Mouse (Mus musculus): ENCODE data around the gene Fbxo46. TPM values are rescaled to one million over a fixed set of nuclear protein-coding genes. Genes with fewer than 3 reads are reported as not detected.
"Not testable (repeated sequence)": the region's sequence is repeated elsewhere in the genome, so short reads cannot be mapped to it uniquely, and the experiment has no call there.

The Fbxo46 gene
- polyA plus RNA-seq, 1 experiment from 2014 or later, result 5.6 TPM

GRCm38 (mm10) chr7:19136673-19137334 lies 17.1 kb downstream of the Fbxo46 start:
- H3K9ac ChIP-seq, result no peak overlapping the region
- 86% methylated on average over 38 of the region's 38 CpGs for WGBS (ENCODE audit: insufficient replicate concordance)
- H3K36me3 ChIP-seq, result peaks cover 56% of the 10 kb centered on the region
- ATAC-seq (ENCODE audit: low read depth) (no peak), DNase-seq (no peak)
- H3K27ac ChIP-seq, result no peak overlapping the region
- no peak overlapping the region for H3K4me2 ChIP-seq
- H3K4me1 ChIP-seq (replicated peaks), result peaks cover 6% of the 10 kb centered on the region
- H3K4me3 ChIP-seq (replicated peaks), result no peak overlapping the region
- no peaks in the 10 kb centered on the region for H3K9me3 ChIP-seq (replicated peaks)
- no peaks in the 10 kb centered on the region for H3K27me3 ChIP-seq

DNA sequence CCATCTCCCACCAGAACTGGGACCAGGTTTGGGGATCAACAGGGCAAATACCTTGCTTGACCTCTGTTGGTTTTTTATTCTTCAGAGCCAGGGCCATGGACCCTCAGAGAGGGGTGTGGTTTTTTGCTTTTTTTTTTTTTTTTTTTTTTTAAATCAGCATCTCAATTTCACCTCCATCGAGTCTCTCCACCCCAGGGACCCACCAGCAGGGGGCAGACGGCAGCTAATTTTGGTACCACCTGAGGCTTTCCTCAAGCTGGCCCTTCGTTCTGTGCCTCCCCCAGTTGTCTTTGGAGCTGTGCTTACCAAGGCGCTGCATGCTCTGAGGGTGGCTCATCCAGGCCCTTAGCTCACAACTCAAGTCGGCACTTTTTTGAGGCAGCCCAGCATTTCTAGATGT lies 17.7 kb downstream of the Fbxo46 start:
- peaks cover 56% of the 10 kb centered on the region for H3K36me3 ChIP-seq
- no peaks in the 10 kb centered on the region for H3K9me3 ChIP-seq (replicated peaks)
- H3K4me2 ChIP-seq, result no peak overlapping the region
- H3K27ac ChIP-seq, result no peak overlapping the region
- ATAC-seq (ENCODE audit: low read depth), result no peak
- 49% methylated on average over 5 of the region's 5 CpGs for WGBS (ENCODE audit: insufficient replicate concordance)
- H3K27me3 ChIP-seq, result no peaks in the 10 kb centered on the region
- 0 out of 2 replicates have a peak, but pooled peaks cover 2% of the 10 kb centered on the region for H3K4me1 ChIP-seq (replicated peaks)
- no peak overlapping the region for H3K4me3 ChIP-seq (replicated peaks)
- H3K9ac ChIP-seq, result no peak overlapping the region
- DNase-seq, result no peak

DNA sequence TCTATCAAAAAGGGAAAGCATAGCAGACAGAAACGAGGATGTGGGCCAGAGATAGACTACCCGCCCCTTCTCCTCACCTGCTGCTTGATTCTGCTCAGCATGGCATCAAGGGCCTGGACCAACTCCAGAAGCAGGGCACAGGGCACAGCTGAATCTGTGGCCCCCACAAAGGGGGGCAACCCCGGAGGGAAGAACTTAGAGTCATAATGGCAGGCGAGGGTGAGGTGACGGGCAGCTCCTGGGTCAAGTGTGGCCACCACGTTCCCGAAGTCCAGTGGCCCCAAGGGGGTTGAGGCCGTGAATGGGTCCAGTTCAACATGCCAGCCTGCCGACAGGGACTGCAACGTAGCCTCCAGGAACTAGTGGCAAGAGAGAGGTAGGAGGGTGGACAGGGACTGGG lies 27.1 kb downstream of the Fbxo46 start:
- 75% methylated on average over 10 of the region's 10 CpGs for WGBS (ENCODE audit: insufficient replicate concordance)
- ATAC-seq (ENCODE audit: low read depth), result no peak

GRCm38 (mm10) chr7:19147497-19148045 lies 27.9 kb downstream of the Fbxo46 start:
- H3K9ac ChIP-seq, result no peak overlapping the region
- 34% methylated on average over 6 of the region's 6 CpGs for WGBS (ENCODE audit: insufficient replicate concordance)
- H3K4me2 ChIP-seq, result peak overlapping the region; percentile 96
- no peak overlapping the region for H3K27ac ChIP-seq
- H3K4me3 ChIP-seq (replicated peaks), result peak overlapping the region; percentile 77; the same call in 1 of the 2 replicates
- H3K36me3 ChIP-seq, result peaks cover 14% of the 10 kb centered on the region
- H3K27me3 ChIP-seq, result no peaks in the 10 kb centered on the region
- H3K4me1 ChIP-seq (replicated peaks), result peaks cover 29% of the 10 kb centered on the region
- DNase-seq, result no peak
- ATAC-seq (ENCODE audit: low read depth), result no peak
- H3K9me3 ChIP-seq (replicated peaks), result no peaks in the 10 kb centered on the region

More for the DNA sequence above, 27.1 kb downstream of the Fbxo46 start:
- peaks cover 29% of the 10 kb centered on the region for H3K4me1 ChIP-seq (replicated peaks)
- H3K36me3 ChIP-seq, result peaks cover 7% of the 10 kb centered on the region
- H3K27ac ChIP-seq, result no peak overlapping the region
- no peak overlapping the region for H3K9ac ChIP-seq
- H3K9me3 ChIP-seq (replicated peaks), result no peaks in the 10 kb centered on the region
- H3K27me3 ChIP-seq, result no peaks in the 10 kb centered on the region
- no peak overlapping the region for H3K4me2 ChIP-seq
- DNase-seq, result no peak
- H3K4me3 ChIP-seq (replicated peaks), result no peak overlapping the region

DNA sequence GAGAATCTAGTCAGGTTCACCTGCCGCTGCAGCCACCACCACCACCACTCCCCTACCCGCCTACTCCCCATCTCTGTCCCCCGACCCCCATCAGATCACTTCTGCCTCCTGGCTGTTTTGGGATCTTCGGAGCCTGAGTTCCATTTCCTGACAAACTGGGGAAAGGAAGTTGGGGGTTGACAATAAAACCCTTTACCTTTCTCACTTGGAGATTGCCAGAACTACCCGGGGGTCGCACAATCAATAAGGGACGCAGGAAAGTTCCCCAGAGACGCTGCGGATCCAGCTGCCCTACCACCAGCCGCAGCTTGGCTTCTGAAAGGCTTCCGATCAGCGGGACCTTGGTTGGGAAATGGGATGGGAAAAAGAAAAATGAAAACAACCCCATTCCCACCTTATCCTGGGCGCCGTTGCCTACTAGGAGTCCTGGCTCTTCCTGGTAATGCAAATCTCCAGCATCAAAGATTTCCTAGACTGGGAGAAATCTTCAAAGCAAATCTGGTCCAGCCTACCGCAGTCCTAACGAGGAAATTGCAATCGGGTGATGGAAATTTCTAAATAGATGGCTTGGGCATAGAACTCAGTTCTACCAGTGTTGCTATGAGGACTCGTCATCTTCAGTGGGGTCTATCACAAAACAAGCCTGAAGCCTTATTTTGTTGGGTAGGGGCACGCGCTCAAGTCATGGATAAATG lies 28.7 kb downstream of the Fbxo46 start:
- H3K9me3 ChIP-seq (replicated peaks), result no peaks in the 10 kb centered on the region
- DNase-seq, result no peak
- peak overlapping the region; percentile 77 for H3K4me3 ChIP-seq (replicated peaks)
- H3K36me3 ChIP-seq, result peaks cover 22% of the 10 kb centered on the region
- no peaks in the 10 kb centered on the region for H3K27me3 ChIP-seq
- H3K9ac ChIP-seq, result peak overlapping the region; percentile 76
- H3K4me2 ChIP-seq, result peak overlapping the region; percentile 96
- WGBS (ENCODE audit: insufficient replicate concordance), result 8% methylated on average over 20 of the region's 20 CpGs
- H3K27ac ChIP-seq, result peak overlapping the region; percentile 82; the same call in 1 of the 2 replicates
- peaks cover 29% of the 10 kb centered on the region for H3K4me1 ChIP-seq (replicated peaks)
- no peak for ATAC-seq (ENCODE audit: low read depth)

- Histone ChIP-seq H3K9me3 (replicated peaks) (no peaks in the 10 kb centered on the region), H3K36me3 (peaks cover 28% of the 10 kb centered on the region), H3K27ac (peak within 1 kb of the TSS; percentile 82), H3K4me3 (replicated peaks) (peak within 1 kb of the TSS; percentile 77), H3K4me1 (replicated peaks) (peaks cover 29% of the 10 kb centered on the region), H3K9ac (peak within 1 kb of the TSS; percentile 85), H3K4me2 (peak within 1 kb of the TSS; percentile 96), H3K27me3 (no peaks in the 10 kb centered on the region)
- ATAC-seq (ENCODE audit: low read depth), result peak; percentile 95
- DNase-seq, result peak; percentile 98
- WGBS (ENCODE audit: insufficient replicate concordance), result under 1% methylated on average over 43 of the region's 43 CpGs
These were observed 29.3 kb downstream of the Fbxo46 start, which contains the start of gene Qpctl for GRCm38 (mm10) chr7:19148875-19149541. TSS of gene Qpctl (minus strand) at chr7:19149291.

GRCm38 (mm10) chr7:19149626-19150025 lies 30.0 kb downstream of the Fbxo46 start, which contains the start of gene Snrpd2:
TSS of gene Snrpd2 (plus strand) at chr7:19149722.
- H3K27me3 ChIP-seq, result no peaks in the 10 kb centered on the region
- no peaks in the 10 kb centered on the region for H3K9me3 ChIP-seq (replicated peaks)
- DNase-seq (peak; percentile 92), ATAC-seq (ENCODE audit: low read depth) (peak; percentile 84)
- H3K27ac ChIP-seq, result peak within 1 kb of the TSS; percentile 82
- H3K4me2 ChIP-seq, result peak within 1 kb of the TSS; percentile 96
- H3K9ac ChIP-seq, result peak within 1 kb of the TSS; percentile 85
- H3K36me3 ChIP-seq, result peaks cover 33% of the 10 kb centered on the region
- H3K4me3 ChIP-seq (replicated peaks), result peak within 1 kb of the TSS; percentile 77
- H3K4me1 ChIP-seq (replicated peaks), result peaks cover 29% of the 10 kb centered on the region
- WGBS (ENCODE audit: insufficient replicate concordance), result 0% methylated on average over 24 of the region's 24 CpGs

GRCm38 (mm10) chr7:19151121-19151520 lies 31.5 kb downstream of the Fbxo46 start:
- H3K4me1 ChIP-seq (replicated peaks), result peaks cover 34% of the 10 kb centered on the region
- not testable (repeated sequence) for ATAC-seq (ENCODE audit: low read depth); DNase-seq; H3K27ac ChIP-seq; H3K9me3 ChIP-seq (replicated peaks); H3K27me3 ChIP-seq
- H3K9ac ChIP-seq, result peak overlapping the region; percentile 85; the same call in 1 of the 2 replicates
- 81% methylated on average over 10 of the region's 10 CpGs for WGBS (ENCODE audit: insufficient replicate concordance)
- H3K4me2 ChIP-seq, result peak overlapping the region; percentile 96
- H3K4me3 ChIP-seq (replicated peaks), result peak overlapping the region; percentile 77
- peaks cover 36% of the 10 kb centered on the region for H3K36me3 ChIP-seq

DNA sequence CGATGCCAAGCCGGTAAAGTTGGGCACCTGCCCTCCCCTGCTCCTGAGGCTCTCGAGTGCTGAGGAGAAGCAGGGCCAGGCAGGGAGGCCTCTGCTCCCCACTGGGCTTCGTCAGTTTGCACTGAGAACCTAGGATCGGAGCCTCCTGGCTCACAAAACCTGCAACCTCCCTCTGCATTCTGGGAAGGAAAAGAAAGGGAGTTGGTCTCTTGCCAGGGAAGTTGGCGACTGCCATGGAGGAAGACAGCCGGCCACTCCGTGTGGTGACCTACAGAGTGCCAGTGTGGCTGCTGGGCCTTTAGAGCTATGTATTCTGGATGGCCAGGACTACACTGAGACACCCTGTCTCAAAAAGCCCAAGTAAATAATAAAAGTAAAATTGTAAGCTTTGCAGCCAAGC lies 35.1 kb downstream of the Fbxo46 start:
- Histone ChIP-seq H3K36me3 (peaks cover 36% of the 10 kb centered on the region), H3K27me3 (peaks cover 16% of the 10 kb centered on the region), H3K9ac (no peak overlapping the region), H3K4me2 (no peak overlapping the region), H3K27ac (no peak overlapping the region), H3K9me3 (replicated peaks) (no peaks in the 10 kb centered on the region), H3K4me1 (replicated peaks) (peaks cover 42% of the 10 kb centered on the region), H3K4me3 (replicated peaks) (no peak overlapping the region)
- 79% methylated on average over 8 of the region's 8 CpGs for WGBS (ENCODE audit: insufficient replicate concordance)
- DNase-seq (no peak), ATAC-seq (ENCODE audit: low read depth) (no peak)

DNA sequence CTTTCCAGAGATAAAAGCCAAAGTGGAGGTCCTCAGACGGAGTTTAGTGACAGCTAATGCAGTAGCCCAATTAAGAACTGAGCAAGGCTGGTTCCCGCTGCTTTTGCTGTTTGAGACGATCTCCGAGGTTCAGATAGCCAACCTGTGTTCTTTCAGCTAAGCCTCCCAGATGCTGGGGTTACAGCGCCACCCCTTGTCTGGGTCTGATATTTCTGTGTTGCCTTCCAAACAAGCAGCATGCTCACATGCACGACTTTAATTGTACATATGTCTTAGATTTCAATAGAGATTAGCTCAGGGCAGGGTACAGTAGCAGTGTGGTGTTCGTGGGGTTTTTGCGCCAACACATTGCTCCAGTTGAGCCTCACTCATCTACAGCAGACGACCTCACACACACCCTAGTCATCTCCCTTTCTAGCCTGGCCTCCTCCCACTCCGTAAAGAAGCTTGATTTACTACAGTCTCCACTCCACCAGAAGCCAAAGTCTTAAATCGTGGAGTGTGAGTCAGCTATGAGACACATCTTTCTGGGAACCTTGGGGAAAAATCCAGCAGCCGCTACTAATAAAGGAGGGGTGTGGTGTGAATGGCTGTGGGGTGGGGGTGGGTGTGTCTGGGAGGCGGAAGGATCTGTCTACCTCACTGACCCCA lies 36.3 kb downstream of the Fbxo46 start:
- ATAC-seq (ENCODE audit: low read depth) (no peak), DNase-seq (no peak)
- H3K4me3 ChIP-seq (replicated peaks), result no peak overlapping the region
- H3K9me3 ChIP-seq (replicated peaks), result no peaks in the 10 kb centered on the region
- H3K4me2 ChIP-seq, result no peak overlapping the region
- no peak overlapping the region for H3K9ac ChIP-seq
- H3K27ac ChIP-seq, result no peak overlapping the region
- H3K4me1 ChIP-seq (replicated peaks), result peaks cover 42% of the 10 kb centered on the region
- WGBS (ENCODE audit: insufficient replicate concordance), result 55% methylated on average over 13 of the region's 13 CpGs
- peaks cover 36% of the 10 kb centered on the region for H3K36me3 ChIP-seq
- H3K27me3 ChIP-seq, result peaks cover 22% of the 10 kb centered on the region
